Mouse (Mus musculus): ENCODE measurements around the gene Pde6h.
"Not testable (repeated sequence)": the region's sequence is repeated elsewhere in the genome, so short reads cannot be mapped to it uniquely, and the experiment has no call there.

Pde6h gene

GRCm38 (mm10) chr6:136940188-136940960, 16.7 kb downstream of the Pde6h start:
- DNase-seq (ENCODE audit: low spot score in 2 of 2): no peak

- no peak for DNase-seq (ENCODE audit: low spot score in 2 of 2)
These were observed 17.7 kb downstream of the Pde6h start, which contains the start of gene Arhgdib for GRCm38 (mm10) chr6:136941051-136942021. Gene Arhgdib (minus strand): TSS chr6:136941899.

GRCm38 (mm10) chr6:136942280-136942679, 18.6 kb downstream of the Pde6h start:
- DNase-seq (ENCODE audit: low spot score in 2 of 2): no peak

GRCm38 (mm10) chr6:136943392-136943791, 19.8 kb downstream of the Pde6h start:
- DNase-seq (ENCODE audit: low spot score in 2 of 2): no peak

- no peak for DNase-seq (ENCODE audit: low spot score in 2 of 2)
These were observed 20.9 kb downstream of the Pde6h start for GRCm38 (mm10) chr6:136944511-136944910.

- DNase-seq (ENCODE audit: low spot score in 2 of 2): no peak
These were observed 22.6 kb downstream of the Pde6h start for GRCm38 (mm10) chr6:136946241-136946640.

- DNase-seq (ENCODE audit: low spot score in 2 of 2): no peak
These were observed 23.3 kb downstream of the Pde6h start for GRCm38 (mm10) chr6:136946943-136947342.

- DNase-seq (ENCODE audit: low spot score in 2 of 2): no peak
These were observed 24.1 kb downstream of the Pde6h start for GRCm38 (mm10) chr6:136947716-136948115.

GRCm38 (mm10) chr6:136950171-136950570, 26.5 kb downstream of the Pde6h start:
- no peak for DNase-seq (ENCODE audit: low spot score in 2 of 2)

- no peak for DNase-seq (ENCODE audit: low spot score in 2 of 2)
These were observed 29.3 kb downstream of the Pde6h start for GRCm38 (mm10) chr6:136952930-136953329.

GRCm38 (mm10) chr6:136954192-136954591, 30.6 kb downstream of the Pde6h start:
- no peak for DNase-seq (ENCODE audit: low spot score in 2 of 2)

GRCm38 (mm10) chr6:136954715-136955114, 31.1 kb downstream of the Pde6h start:
- no peak for DNase-seq (ENCODE audit: low spot score in 2 of 2)

GRCm38 (mm10) chr6:136955240-136955639, 31.6 kb downstream of the Pde6h start:
- no peak for DNase-seq (ENCODE audit: low spot score in 2 of 2)

- no peak for DNase-seq (ENCODE audit: low spot score in 2 of 2)
These were observed 33.4 kb downstream of the Pde6h start for GRCm38 (mm10) chr6:136957062-136957461.

GRCm38 (mm10) chr6:136959131-136959530, 35.5 kb downstream of the Pde6h start:
- DNase-seq (ENCODE audit: low spot score in 2 of 2): no peak

GRCm38 (mm10) chr6:136962957-136963356, 39.3 kb downstream of the Pde6h start:
- no peak for DNase-seq (ENCODE audit: low spot score in 2 of 2)

- DNase-seq (ENCODE audit: low spot score in 2 of 2): no peak
These were observed 41.2 kb downstream of the Pde6h start for GRCm38 (mm10) chr6:136964609-136965510.

- no peak for DNase-seq (ENCODE audit: low spot score in 2 of 2)
These were observed 42.3 kb downstream of the Pde6h start for GRCm38 (mm10) chr6:136965912-136966311.

- DNase-seq (ENCODE audit: low spot score in 2 of 2): no peak
These were observed 43.8 kb downstream of the Pde6h start for GRCm38 (mm10) chr6:136967466-136967865.

GRCm38 (mm10) chr6:136968877-136969276, 45.2 kb downstream of the Pde6h start:
- DNase-seq (ENCODE audit: low spot score in 2 of 2): not testable (repeated sequence)

Measured in cerebellum, postnatal 4 days (tissue).